In the genomic region with DNA sequence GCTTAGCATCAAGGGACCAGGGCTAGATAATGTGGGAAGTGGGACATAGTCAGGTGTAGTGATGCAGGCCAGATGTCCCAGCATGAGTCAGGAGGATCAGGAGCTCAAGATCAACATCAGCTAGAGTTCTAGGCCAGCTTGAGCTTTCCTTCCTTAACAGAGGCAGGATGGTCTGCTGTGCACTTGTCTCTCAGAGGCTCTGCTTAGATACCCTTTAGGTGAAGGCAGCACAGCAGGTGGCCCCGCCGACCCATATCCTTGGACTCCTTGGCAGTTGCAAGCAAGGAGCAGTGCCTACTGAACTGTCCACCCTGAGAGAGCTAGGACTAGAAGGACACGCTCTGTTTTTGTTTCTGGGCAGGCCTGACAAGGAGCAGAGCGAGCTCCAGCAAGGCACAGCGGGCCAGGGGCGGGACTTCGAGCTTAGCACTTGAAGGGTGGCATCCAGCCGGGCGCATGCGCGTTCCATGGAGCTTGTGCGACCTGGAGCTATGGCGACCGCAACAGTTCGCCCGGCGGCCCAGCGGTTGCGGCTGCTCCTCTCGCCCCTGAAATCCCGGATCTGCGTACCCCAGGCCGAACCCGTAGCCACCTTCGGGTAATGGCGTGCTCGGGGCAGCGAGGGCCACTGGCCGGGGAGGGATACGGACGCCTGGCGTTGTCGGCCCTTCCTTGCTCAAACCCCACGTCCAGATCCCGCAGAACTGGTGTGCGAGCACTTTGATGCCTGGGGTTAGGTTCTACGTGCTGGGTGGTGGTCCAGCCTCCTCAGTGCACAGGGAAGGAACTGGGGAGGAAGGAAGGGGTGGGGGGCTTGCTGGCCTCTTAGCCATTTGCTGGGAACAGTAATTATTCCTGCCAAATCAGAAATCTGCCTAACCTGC, we compare ENCODE assay signal across 8 mouse cellular contexts. TPM values are rescaled to one million over a fixed set of nuclear protein-coding genes. Genes with fewer than 3 reads are reported as not detected.
DNase-seq lines count a peak whose midpoint lies in the region; ATAC-seq and TF ChIP-seq lines count a peak whose summit lies in the region.

Gene Bphl (plus strand): TSS at position 426 of the 884 bp plus-strand sequence.

- H3K36me3 ChIP-seq in forebrain, embryonic 10.5 days (replicated peaks) = peaks cover 15% of the 10 kb centered on the region
- peaks cover 4% of the 10 kb centered on the region for H3K36me3 ChIP-seq in heart, embryonic 15.5 days
- peaks cover 13% of the 10 kb centered on the region for H3K36me3 ChIP-seq in liver, embryonic 14.5 days (replicated peaks; ENCODE audit: control insufficient read depth, insufficient read depth, low read depth)
- H3K36me3 ChIP-seq in neural tube, embryonic 11.5 days (ENCODE audit: control insufficient read depth, insufficient read depth, low read length) = no peaks in the 10 kb centered on the region
- peaks cover 11% of the 10 kb centered on the region for H3K36me3 ChIP-seq in stomach, postnatal 0 days (ENCODE audit: control insufficient read depth, insufficient read depth, low read length)

- no peaks in the 10 kb centered on the region for H3K27me3 ChIP-seq in forebrain, embryonic 10.5 days (ENCODE audit: poor library complexity, severe bottlenecking)
- H3K27me3 ChIP-seq in heart, embryonic 15.5 days = no peaks in the 10 kb centered on the region
- no peaks in the 10 kb centered on the region for H3K27me3 ChIP-seq in liver, embryonic 14.5 days (ENCODE audit: control insufficient read depth, insufficient read depth, low read length)
- H3K27me3 ChIP-seq in neural tube, embryonic 11.5 days (ENCODE audit: control insufficient read depth, insufficient read depth, low read length) = no peaks in the 10 kb centered on the region
- H3K27me3 ChIP-seq in stomach, postnatal 0 days (ENCODE audit: control insufficient read depth, insufficient read depth, low read length) = no peaks in the 10 kb centered on the region

- peak; percentile 78 to 79 for DNase-seq in CD8-positive naive resting alpha-beta T cell, adult 2 months (ENCODE audit: low read depth in 2 of 2, low spot score in 2 of 2)
- DNase-seq in c-Kit-positive CD71-negative TER-119-negative erythroid progenitor cells, embryonic 14.5 days (ENCODE audit: low read depth) = peak; percentile 86
- DNase-seq in forebrain, embryonic 10.5 days (ENCODE audit: extremely low spot score, low spot score) = peak; percentile 92
- DNase-seq in kidney, postnatal 25 days = peak; percentile 98
- DNase-seq in liver, embryonic 14.5 days (ENCODE audit: low read depth in 3 of 3, low spot score in 3 of 3) = peak; percentile 84 to 85 (median 85)
- peak; percentile 93 for DNase-seq in neural tube, embryonic 11.5 days (ENCODE audit: low spot score)
- peak; percentile 93 for DNase-seq in stomach, postnatal 0 days (ENCODE audit: low spot score)

- under 1% methylated on average over 37 of the region's 37 CpGs for WGBS in forebrain, embryonic 10.5 days
- under 1% methylated on average over 37 of the region's 37 CpGs for WGBS in heart, embryonic 15.5 days
- 2% methylated on average over 37 of the region's 37 CpGs for WGBS in liver, embryonic 14.5 days (ENCODE audit: insufficient replicate concordance)
- whole genome bisulfite sequencing in neural tube, embryonic 11.5 days = under 1% methylated on average over 37 of the region's 37 CpGs
- whole genome bisulfite sequencing in stomach, postnatal 0 days = under 1% methylated on average over 35 of the region's 37 CpGs

- H3K4me1 ChIP-seq in forebrain, embryonic 10.5 days = peaks cover 26% of the 10 kb centered on the region
- peaks cover 17% of the 10 kb centered on the region for H3K4me1 ChIP-seq in heart, embryonic 15.5 days (replicated peaks)
- H3K4me1 ChIP-seq in liver, embryonic 14.5 days (replicated peaks; ENCODE audit: control insufficient read depth in 2 of 2, insufficient read depth in 2 of 2, low read length in 1 of 2) = peaks cover 2 to 14% of the 10 kb centered on the region in 2 experiments; a peak in 3 of 4 replicates
- peaks cover 9% of the 10 kb centered on the region; the same call in 1 of the 2 replicates for H3K4me1 ChIP-seq in neural tube, embryonic 11.5 days (ENCODE audit: control insufficient read depth, insufficient read depth, low read length)
- H3K4me1 ChIP-seq in stomach, postnatal 0 days (replicated peaks; ENCODE audit: control insufficient read depth, insufficient read depth) = no peaks in the 10 kb centered on the region

- peak within 1 kb of the TSS; percentile 93 for H3K9ac ChIP-seq in heart, embryonic 15.5 days
- H3K9ac ChIP-seq in liver, embryonic 14.5 days (replicated peaks) = peak within 1 kb of the TSS; percentile 91
- peak within 1 kb of the TSS; percentile 88 for H3K9ac ChIP-seq in neural tube, embryonic 11.5 days (ENCODE audit: low read length)
- peak within 1 kb of the TSS; percentile 91 for H3K9ac ChIP-seq in stomach, postnatal 0 days (ENCODE audit: low read length)

- peaks cover 8% of the 10 kb centered on the region; the same call in 1 of the 2 replicates for H3K9me3 ChIP-seq in forebrain, embryonic 10.5 days
- no peaks in the 10 kb centered on the region for H3K9me3 ChIP-seq in heart, embryonic 15.5 days (replicated peaks)
- no peaks in the 10 kb centered on the region for H3K9me3 ChIP-seq in liver, embryonic 14.5 days (ENCODE audit: control insufficient read depth, low read length)
- no peaks in the 10 kb centered on the region for H3K9me3 ChIP-seq in neural tube, embryonic 11.5 days (ENCODE audit: control insufficient read depth, low read length)
- H3K9me3 ChIP-seq in stomach, postnatal 0 days (ENCODE audit: control insufficient read depth, low read length) = no peaks in the 10 kb centered on the region

- H3K4me2 ChIP-seq in heart, embryonic 15.5 days = peak within 1 kb of the TSS; percentile 78
- H3K4me2 ChIP-seq in liver, embryonic 14.5 days (ENCODE audit: low read depth) = peak within 1 kb of the TSS; percentile 81
- peak within 1 kb of the TSS; percentile 51 for H3K4me2 ChIP-seq in neural tube, embryonic 11.5 days (ENCODE audit: low read depth)
- H3K4me2 ChIP-seq in stomach, postnatal 0 days (replicated peaks; ENCODE audit: low read depth) = peak within 1 kb of the TSS; percentile 83

- ATAC-seq in heart, embryonic 15.5 days (replicated peaks; ENCODE audit: insufficient number of reproducible peaks, insufficient read depth, low FRiP score, low read depth) = peak; percentile 93
- ATAC-seq in liver, embryonic 14.5 days (ENCODE audit: insufficient read depth) = peak; percentile 85
- peak; percentile 94 for ATAC-seq in neural tube, embryonic 11.5 days (ENCODE audit: insufficient read depth, low FRiP score, low TSS enrichment)
- peak; percentile 93 for ATAC-seq in stomach, postnatal 0 days (ENCODE audit: low FRiP score, low TSS enrichment)

- TF ChIP-seq CTCF in liver, embryonic 14.5 days (IDR thresholded peaks at IDR 0.05; ENCODE audit: low read depth) = no peak
- TF ChIP-seq CTCF in stomach, postnatal 0 days (IDR thresholded peaks at IDR 0.05; ENCODE audit: low read depth) = no peak

- H3K4me3 ChIP-seq in forebrain, embryonic 10.5 days = peak within 1 kb of the TSS; percentile 84
- H3K4me3 ChIP-seq in heart, embryonic 15.5 days = peak within 1 kb of the TSS; percentile 93
- H3K4me3 ChIP-seq in liver, embryonic 14.5 days (ENCODE audit: insufficient read depth in 1 of 2, low read depth in 2 of 2, low read length in 2 of 2) = peak within 1 kb of the TSS; percentile 74 to 79
- peak within 1 kb of the TSS; percentile 64 for H3K4me3 ChIP-seq in neural tube, embryonic 11.5 days (ENCODE audit: low read depth, low read length)
- H3K4me3 ChIP-seq in stomach, postnatal 0 days (ENCODE audit: low read depth, low read length) = peak within 1 kb of the TSS; percentile 86

- TF ChIP-seq EP300 in liver, embryonic 14.5 days (IDR thresholded peaks at IDR 0.05; ENCODE audit: low read depth) = no peak
- TF ChIP-seq EP300 in stomach, postnatal 0 days (optimal IDR thresholded peaks at IDR 0.05) = no peak

- peak within 1 kb of the TSS; percentile 97 for H3K27ac ChIP-seq in forebrain, embryonic 10.5 days
- peak within 1 kb of the TSS; percentile 88 for H3K27ac ChIP-seq in heart, embryonic 15.5 days
- H3K27ac ChIP-seq in liver, embryonic 14.5 days = no peak within 1 kb of the TSS; the same call in none of the 2 replicates
- peak within 1 kb of the TSS; percentile 54; the same call in 1 of the 2 replicates for H3K27ac ChIP-seq in neural tube, embryonic 11.5 days (ENCODE audit: low read depth, low read length)
- peak within 1 kb of the TSS; percentile 82 for H3K27ac ChIP-seq in stomach, postnatal 0 days (replicated peaks)

RNA-seq across cellular contexts. Expression of gene Bphl, which starts in this region (rescaled TPM):
- polyA plus RNA-seq in forebrain, embryonic 10.5 days (2016; fragmentation: Nextera tagmentation; extraction: Ambion mirVana) = 33.6 and 35.1 TPM in 2 replicates
- polyA plus RNA-seq in heart, embryonic 15.5 days (2015; fragmentation: Nextera tagmentation; extraction: Ambion mirVana) = 46.4 and 51.8 TPM in 2 replicates
- 16.0 and 21.9 TPM in 2 replicates for polyA plus RNA-seq in liver, embryonic 14.5 days (2012; rRNA removed)
- 36.6 and 40.1 TPM in 2 replicates for polyA plus RNA-seq in liver, embryonic 14.5 days (2014; fragmentation: Nextera tagmentation; extraction: Ambion mirVana)
- 26.5 and 30.0 TPM in 2 replicates for polyA plus RNA-seq in neural tube, embryonic 11.5 days (2014; fragmentation: Nextera tagmentation; extraction: Ambion mirVana)
- polyA plus RNA-seq in stomach, postnatal 0 days (2015; fragmentation: Nextera tagmentation; extraction: Ambion mirVana) = 36.9 and 37.2 TPM in 2 replicates
